In genomic region chr10:39683481-39683880, GRCm38 (mm10) we compare ENCODE assay signal across 13 mouse cellular contexts.
"Had no signal": no experiment of that assay in that cellular context is flagged by ENCODE, and none has a peak within 500 bp of the region (broad histone marks: within the 10 kb centered on the region; RNA-seq: fewer than 3 reads in every experiment).

No protein-coding gene starts in this region.

- H3K9ac ChIP-seq: liver, embryonic 15.5 days; midbrain, embryonic 13.5 days; neural tube, embryonic 12.5 days had no signal

- H3K9me3 ChIP-seq: limb, embryonic 10.5 days; liver, embryonic 15.5 days; midbrain, embryonic 13.5 days; neural tube, embryonic 12.5 days had no signal

- H3K27me3 ChIP-seq: liver, embryonic 15.5 days; midbrain, embryonic 13.5 days; neural tube, embryonic 12.5 days had no signal

- H3K27ac ChIP-seq: limb, embryonic 10.5 days; liver, embryonic 15.5 days; midbrain, embryonic 13.5 days; neural tube, embryonic 12.5 days; stomach, postnatal 0 days had no signal

- H3K4me1 ChIP-seq: liver, embryonic 15.5 days had no signal

- H3K36me3 ChIP-seq: limb, embryonic 10.5 days; liver, embryonic 15.5 days had no signal

- H3K4me2 ChIP-seq: liver, embryonic 11.5 days; liver, embryonic 15.5 days; midbrain, embryonic 13.5 days; neural tube, embryonic 12.5 days had no signal

- H3K4me3 ChIP-seq: limb, embryonic 10.5 days; liver, embryonic 15.5 days; midbrain, embryonic 13.5 days; neural tube, embryonic 12.5 days had no signal

- DNase-seq: kidney, postnatal 36 days; layer of hippocampus, adult 9-11 months; layer of hippocampus, postnatal 36 days; lung, adult 2 months; lung, postnatal 36 days; thymus, postnatal 14 days had no signal

- ATAC-seq: lung, postnatal 0 days; midbrain, embryonic 13.5 days had no signal
